Mouse (Mus musculus) stomach, embryonic 16.5 days (tissue): ENCODE measurements around the gene Snx32. TPM values are rescaled to one million over a fixed set of nuclear protein-coding genes. Genes with fewer than 3 reads are reported as not detected.
A peak's percentile ranks its signal among the peaks of the same experiment; 100 is the strongest.

Experiments used
- ATAC-seq: fragments of 200-750 bp; cut with Nextera tagmentation; 2 replicates; pipeline ENCODE4 v1.8.0; 2017; ENCODE audit warnings: moderate number of reproducible peaks, moderate TSS enrichment; ENCODE audit not compliant: insufficient read depth, low FRiP score
- H3K27ac ChIP-seq: fragments of 300-500 bp; sonication (generic); 2 replicates; pipeline ENCODE4 v1.5.1; 2014; ENCODE audit warnings: low read length
- H3K27me3 ChIP-seq: fragments of 300-500 bp; sonication (generic); 2 replicates; pipeline ENCODE4 v1.6.1; 2014; ENCODE audit warnings: low read length, control low read depth, mixed read lengths; ENCODE audit not compliant: control insufficient read depth, insufficient read depth
- H3K36me3 ChIP-seq: fragments of 300-500 bp; sonication (generic); 2 replicates; pipeline ENCODE4 v1.6.1; 2014; ENCODE audit warnings: low read length; ENCODE audit not compliant: control insufficient read depth, insufficient read depth
- H3K4me1 ChIP-seq: fragments of 300-500 bp; sonication (generic); 2 replicates; pipeline ENCODE4 v1.6.1; 2014; ENCODE audit warnings: low read length, control low read depth, mixed read lengths; ENCODE audit not compliant: control insufficient read depth, insufficient read depth
- H3K4me2 ChIP-seq: fragments of 300-500 bp; sonication (generic); 2 replicates; pipeline ENCODE4 v1.6.1; 2014; ENCODE audit warnings: low read depth, low read length, mixed read lengths
- H3K4me3 ChIP-seq: fragments of 300-500 bp; sonication (generic); replicated peaks from 2 replicates; pipeline ENCODE4 v1.5.1; 2014; ENCODE audit warnings: mild to moderate bottlenecking, low read length
- H3K9ac ChIP-seq: fragments of 300-500 bp; sonication (generic); 2 replicates; pipeline ENCODE4 v1.6.1; 2014; ENCODE audit warnings: low read length
- H3K9me3 ChIP-seq: fragments of 300-500 bp; sonication (generic); replicated peaks from 2 replicates; pipeline ENCODE4 v1.6.1; 2016; ENCODE audit warnings: low read length, control low read depth; ENCODE audit not compliant: control insufficient read depth
- WGBS: fragments of 180-500 bp; shearing (Covaris S2); extraction: QIAGEN DNeasy Blood & Tissue Kit; methylation state at CpG from one replicate; pipeline ENCODE4 v1.1.7; 2014; 5-methylcytosine and 5-hydroxymethylcytosine counted together
- polyA plus RNA-seq: library from polyadenylated mRNA; unstranded; fragments of >200 nt; fragmentation: Nextera tagmentation; extraction: Ambion mirVana; gene quantifications from 2 replicates; pipeline ENCODE4 v1.2.1, GENCODE M21; 2015

Gene Snx32
- 9.5 and 10.8 TPM in 2 replicates for polyA plus RNA-seq

DNA sequence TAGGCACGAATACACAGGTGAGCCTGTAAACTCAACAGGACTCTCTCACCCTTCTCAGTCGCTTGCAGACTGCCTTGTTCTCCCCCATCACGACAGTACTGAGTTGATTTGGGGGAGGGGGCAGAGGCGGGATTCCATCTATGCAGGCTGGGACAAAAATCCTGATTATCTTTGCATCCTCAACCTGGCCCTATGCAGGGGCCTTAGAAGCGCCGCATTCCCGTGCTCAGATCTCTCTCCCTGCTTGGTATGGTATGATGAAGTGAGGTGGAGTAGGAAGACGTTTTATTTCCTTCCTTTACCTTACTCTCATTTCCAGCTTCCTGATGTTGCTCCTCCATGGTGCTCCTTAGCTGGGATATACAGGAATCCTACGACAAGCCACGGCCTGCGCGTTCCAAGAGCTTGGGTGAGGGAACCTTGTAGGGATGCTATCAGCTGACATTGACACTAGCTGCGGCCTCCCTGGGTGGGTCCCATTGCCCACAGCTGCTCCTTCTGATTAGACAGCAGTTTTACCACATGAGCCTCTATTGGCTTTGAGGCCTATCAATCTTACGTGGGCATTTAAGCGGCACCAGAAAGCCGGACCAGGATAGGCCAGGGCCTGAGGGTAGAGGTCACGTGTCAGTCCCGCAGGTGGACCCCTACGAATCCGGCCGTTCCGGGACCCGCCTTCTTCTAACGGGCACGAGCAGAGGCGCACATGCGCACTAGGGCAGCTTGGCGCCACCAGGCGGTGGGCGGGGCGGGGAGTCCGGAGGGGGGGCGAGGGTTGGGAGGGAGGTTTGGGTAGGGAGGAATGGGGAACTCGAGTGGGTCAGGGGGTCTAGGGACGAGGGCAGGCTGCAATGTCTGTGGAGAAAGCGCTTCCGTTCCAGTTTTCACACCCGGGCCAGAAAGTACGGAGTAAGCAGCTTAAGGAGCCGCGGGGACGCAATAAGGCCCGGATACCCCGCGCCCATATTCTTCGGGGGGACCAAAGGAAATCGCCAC is at the start of gene Snx32:
Gene Snx32, minus strand, starts transcription at position 508 of the 996 bp plus-strand sequence.
- Histone ChIP-seq H3K36me3 (no peaks in the 10 kb centered on the region), H3K4me3 (peak within 1 kb of the TSS; percentile 51), H3K4me1 (0 out of 2 replicates have a peak, but pooled peaks cover 7% of the 10 kb centered on the region), H3K27me3 (no peaks in the 10 kb centered on the region), H3K9ac (peak within 1 kb of the TSS; percentile 72), H3K27ac (peak within 1 kb of the TSS; percentile 52), H3K9me3 (no peaks in the 10 kb centered on the region), H3K4me2 (peak within 1 kb of the TSS; percentile 86)
- WGBS: 3% methylated on average over 47 of the region's 47 CpGs
- ATAC-seq: peak; percentile 98

DNA sequence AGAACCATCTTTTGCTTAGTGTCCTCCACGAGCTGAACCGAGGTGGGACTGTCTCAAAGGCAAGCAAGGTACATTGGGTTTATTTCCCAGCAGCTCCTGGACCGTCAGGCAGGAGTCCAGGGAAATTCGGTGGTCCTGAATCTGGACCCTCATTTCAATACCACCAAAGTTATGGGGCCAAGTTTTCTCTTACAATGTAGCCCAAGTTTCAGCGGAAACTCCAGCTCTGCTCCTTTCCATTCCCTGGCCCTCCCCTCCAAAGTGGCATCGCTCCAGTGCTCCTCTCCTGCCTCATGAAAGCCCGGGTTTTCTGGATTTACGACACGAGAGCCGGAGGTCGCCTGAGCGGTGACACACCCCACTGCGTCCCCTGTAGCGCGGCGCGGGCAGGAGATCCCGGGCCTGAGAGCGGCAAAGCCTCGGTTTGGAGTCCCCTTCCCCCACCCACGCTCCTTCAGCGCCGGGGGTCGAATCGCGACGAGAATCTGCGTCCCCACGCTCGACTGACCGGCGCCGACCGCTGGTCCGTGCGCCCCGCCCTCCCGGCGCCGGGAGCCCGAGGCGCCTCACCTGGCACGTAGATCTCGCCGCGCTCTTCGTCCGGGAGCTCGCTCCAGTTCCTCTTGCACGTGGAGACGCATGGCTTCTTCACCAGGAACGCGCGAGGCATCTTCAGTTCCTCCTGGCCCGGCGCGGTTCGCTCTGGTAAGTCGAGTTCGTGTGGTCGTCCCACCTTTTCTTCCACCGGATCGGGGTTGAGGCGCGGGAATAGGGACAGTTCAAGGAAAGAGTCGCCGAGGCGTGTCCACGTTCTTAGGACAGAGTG is 49.5 kb upstream of the Snx32 start:
- no peak for ATAC-seq
- H3K36me3 ChIP-seq: no peaks in the 10 kb centered on the region
- 0 out of 2 replicates have a peak, but pooled peaks cover 9% of the 10 kb centered on the region for H3K4me1 ChIP-seq
- peak overlapping the region; percentile 90 for H3K27ac ChIP-seq
- peak overlapping the region; percentile 59 for H3K4me2 ChIP-seq
- H3K4me3 ChIP-seq: peak overlapping the region; percentile 55
- 1% methylated on average over 69 of the region's 69 CpGs for WGBS
- H3K27me3 ChIP-seq: peaks cover 24% of the 10 kb centered on the region
- no peaks in the 10 kb centered on the region for H3K9me3 ChIP-seq
- H3K9ac ChIP-seq: peak overlapping the region; percentile 71

DNA sequence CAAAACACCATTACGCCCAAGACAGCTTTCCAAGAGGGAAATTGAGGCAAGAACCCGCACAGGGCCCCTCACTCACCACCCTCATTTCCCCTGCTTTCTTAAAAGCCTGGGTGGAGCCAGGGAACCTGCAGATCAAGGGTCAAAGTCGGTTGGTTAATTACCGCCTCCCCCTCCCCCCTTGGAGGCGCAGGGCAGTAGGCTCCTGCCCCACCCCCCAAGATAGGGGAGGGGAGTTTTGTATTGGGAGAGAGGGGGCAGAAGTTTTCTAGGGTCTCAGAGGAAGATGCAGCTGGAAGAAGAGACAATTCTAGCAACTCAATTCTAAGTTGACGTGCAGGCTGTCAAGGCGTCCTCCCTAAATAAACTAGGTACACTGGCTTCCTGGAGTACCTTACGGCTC is 48.9 kb upstream of the Snx32 start:
- Histone ChIP-seq H3K4me2 (peak overlapping the region; percentile 59), H3K4me3 (peak overlapping the region; percentile 55), H3K4me1 (peaks cover 15% of the 10 kb centered on the region; the same call in 1 of the 2 replicates), H3K27me3 (peaks cover 24% of the 10 kb centered on the region), H3K9me3 (no peaks in the 10 kb centered on the region), H3K36me3 (no peaks in the 10 kb centered on the region), H3K9ac (peak overlapping the region; percentile 71), H3K27ac (peak overlapping the region; percentile 90)
- 23% methylated on average over 8 of the region's 8 CpGs for WGBS
- no peak for ATAC-seq

DNA sequence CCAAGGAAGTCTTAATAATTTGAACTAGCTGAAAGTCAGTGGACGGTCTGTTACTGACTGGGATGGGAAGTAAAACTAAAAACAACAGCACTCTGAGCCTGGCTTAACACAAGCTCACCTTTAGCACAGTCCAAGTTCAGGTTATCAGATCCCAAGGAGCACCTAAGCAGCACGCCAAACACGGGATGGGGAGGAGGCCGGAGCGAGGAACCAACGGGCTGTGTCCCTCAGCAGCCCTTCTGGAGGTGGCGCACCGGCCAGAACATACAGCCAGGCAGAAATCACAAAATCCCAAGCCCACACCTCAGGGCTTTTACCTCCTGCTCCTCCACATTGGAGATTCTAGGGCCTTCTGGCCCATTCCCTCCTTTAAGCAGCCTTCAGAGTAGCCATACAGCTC is 48.4 kb upstream of the Snx32 start:
- peak overlapping the region; percentile 90 for H3K27ac ChIP-seq
- H3K36me3 ChIP-seq: no peaks in the 10 kb centered on the region
- H3K4me1 ChIP-seq: peaks cover 19% of the 10 kb centered on the region; the same call in 1 of the 2 replicates
- H3K4me3 ChIP-seq: peak overlapping the region; percentile 55
- H3K4me2 ChIP-seq: peak overlapping the region; percentile 59
- peaks cover 24% of the 10 kb centered on the region for H3K27me3 ChIP-seq
- ATAC-seq: no peak
- no peaks in the 10 kb centered on the region for H3K9me3 ChIP-seq
- peak overlapping the region; percentile 71 for H3K9ac ChIP-seq
- WGBS: 61% methylated on average over 8 of the region's 8 CpGs

DNA sequence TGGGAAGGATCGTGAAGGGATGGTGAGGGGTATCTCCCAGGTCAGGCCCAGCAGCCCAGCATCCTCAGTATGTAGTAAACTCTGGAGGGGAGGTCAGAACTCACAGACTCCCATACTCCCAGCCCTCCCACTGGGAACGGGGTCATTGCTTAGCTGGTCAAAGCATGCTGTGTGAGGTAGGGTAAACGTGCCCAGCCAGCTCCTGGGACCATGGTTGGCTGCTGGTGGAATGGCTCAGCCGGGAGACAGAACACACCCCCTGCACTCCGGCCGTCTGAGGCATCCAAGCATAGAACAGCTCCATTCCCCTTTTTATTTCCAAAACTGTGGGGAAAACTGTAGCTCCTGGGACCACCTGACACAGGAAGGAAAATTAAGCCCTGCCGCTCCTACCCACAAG is 47.8 kb upstream of the Snx32 start:
- no peaks in the 10 kb centered on the region for H3K36me3 ChIP-seq
- H3K27me3 ChIP-seq: peaks cover 24% of the 10 kb centered on the region
- H3K9me3 ChIP-seq: no peaks in the 10 kb centered on the region
- peak overlapping the region; percentile 59 for H3K4me2 ChIP-seq
- peak overlapping the region; percentile 55 for H3K4me3 ChIP-seq
- peak overlapping the region; percentile 71 for H3K9ac ChIP-seq
- H3K27ac ChIP-seq: no peak overlapping the region; the same call in 1 of the 2 replicates
- 51% methylated on average over 7 of the region's 7 CpGs for WGBS
- H3K4me1 ChIP-seq: peaks cover 21% of the 10 kb centered on the region; the same call in 1 of the 2 replicates
- ATAC-seq: no peak

DNA sequence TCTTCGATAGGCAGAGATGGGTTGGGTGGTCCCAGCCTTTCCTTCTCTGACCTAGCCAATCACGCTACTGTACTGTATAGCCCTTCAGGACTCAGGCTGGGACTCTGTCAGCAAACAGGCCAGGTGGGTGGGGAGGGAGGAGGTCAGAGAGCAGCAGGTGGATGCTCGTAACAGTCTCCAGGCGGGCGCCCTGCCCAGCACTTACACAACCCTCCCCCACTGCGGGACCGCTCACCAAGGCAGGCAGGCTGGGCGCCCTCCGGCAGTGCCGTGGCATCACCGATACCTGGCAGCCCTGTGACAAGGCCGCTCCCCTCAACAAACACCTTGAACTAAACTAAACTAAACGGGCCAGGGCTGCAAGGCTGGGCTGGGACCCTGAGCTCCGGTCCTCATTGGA is 43.9 kb upstream of the Snx32 start:
- 56% methylated on average over 14 of the region's 14 CpGs for WGBS
- Histone ChIP-seq H3K9me3 (no peaks in the 10 kb centered on the region), H3K4me2 (peak overlapping the region; percentile 28; the same call in 1 of the 2 replicates)

DNA sequence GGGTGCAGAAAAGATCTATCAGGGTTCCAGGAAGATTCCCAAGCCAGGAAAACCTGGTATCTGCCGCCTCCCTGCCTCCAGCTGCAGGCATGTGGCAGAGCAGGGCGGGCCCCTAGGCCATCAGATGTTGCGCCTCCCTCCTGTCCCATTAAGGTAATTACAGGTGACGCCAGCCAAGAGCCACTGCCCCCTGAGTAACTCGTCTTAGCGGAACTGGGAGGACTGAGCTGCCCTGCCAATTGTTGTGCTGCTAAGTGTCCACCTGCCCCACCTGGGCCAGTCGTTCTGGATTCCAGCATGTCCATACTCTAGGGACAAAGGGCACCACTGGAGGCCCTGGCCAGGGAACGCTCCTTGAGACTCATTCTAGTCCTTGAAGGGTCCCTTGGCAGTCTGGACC is 43.5 kb upstream of the Snx32 start:
- Histone ChIP-seq H3K4me2 (peak overlapping the region; percentile 28; the same call in 1 of the 2 replicates), H3K27me3 (peaks cover 10% of the 10 kb centered on the region), H3K36me3 (no peaks in the 10 kb centered on the region), H3K4me3 (no peak overlapping the region), H3K4me1 (peaks cover 14% of the 10 kb centered on the region; the same call in 1 of the 2 replicates), H3K9ac (peak overlapping the region; percentile 29; the same call in 1 of the 2 replicates), H3K9me3 (no peaks in the 10 kb centered on the region), H3K27ac (peak overlapping the region; percentile 48)
- 46% methylated on average over 8 of the region's 8 CpGs for WGBS
- ATAC-seq: peak; percentile 18; the same call in 1 of the 2 replicates

More for the DNA sequence above, 43.9 kb upstream of the Snx32 start:
- peak overlapping the region; percentile 48 for H3K27ac ChIP-seq
- ATAC-seq: peak; percentile 82
- peak overlapping the region; percentile 5; the same call in 1 of the 2 replicates for H3K4me3 ChIP-seq
- H3K4me1 ChIP-seq: peaks cover 14% of the 10 kb centered on the region; the same call in 1 of the 2 replicates
- H3K9ac ChIP-seq: peak overlapping the region; percentile 29; the same call in 1 of the 2 replicates
- peaks cover 14% of the 10 kb centered on the region for H3K27me3 ChIP-seq
- H3K36me3 ChIP-seq: no peaks in the 10 kb centered on the region

DNA sequence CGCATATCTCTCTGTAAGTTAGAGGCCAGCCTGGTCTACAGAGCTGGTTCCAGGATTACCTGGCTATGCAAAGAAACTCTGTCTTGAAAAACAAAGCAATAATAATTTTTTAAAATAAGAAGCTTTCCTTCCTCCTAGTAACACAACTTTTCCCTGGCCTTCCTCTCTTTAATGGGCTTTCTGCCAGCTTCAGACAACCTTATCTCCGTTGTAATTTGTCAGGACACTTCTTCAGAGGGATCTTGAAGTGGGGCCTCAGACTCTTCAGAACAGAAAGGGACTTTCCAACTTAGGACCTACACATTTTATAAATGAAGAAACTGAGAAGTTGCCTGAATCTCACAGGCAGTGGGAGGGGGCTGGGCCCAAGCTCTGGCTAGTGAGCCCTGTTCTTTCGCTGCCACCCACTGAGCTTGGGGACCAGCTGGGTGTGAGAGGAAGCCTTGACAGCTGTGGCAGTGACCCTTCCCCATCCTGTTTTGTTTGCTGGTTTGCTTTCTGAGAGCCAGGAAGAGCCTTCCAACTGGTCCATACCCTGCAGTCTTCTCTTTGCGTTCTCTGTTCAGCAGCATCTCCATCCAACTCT is 37.2 kb upstream of the Snx32 start:
- H3K27ac ChIP-seq: no peak overlapping the region

More for the DNA sequence above, 37.2 kb upstream of the Snx32 start:
- Histone ChIP-seq H3K9me3 (no peaks in the 10 kb centered on the region), H3K27me3 (no peaks in the 10 kb centered on the region), H3K4me1 (no peaks in the 10 kb centered on the region), H3K4me2 (no peak overlapping the region), H3K4me3 (no peak overlapping the region), H3K9ac (no peak overlapping the region), H3K36me3 (no peaks in the 10 kb centered on the region)
- 59% methylated on average over 4 of the region's 4 CpGs for WGBS
- ATAC-seq: no peak
